Mouse (Mus musculus): ENCODE results near the gene Pafah2. TPM values are rescaled to one million over a fixed set of nuclear protein-coding genes. Genes with fewer than 3 reads are reported as not detected.

The Pafah2 gene
- polyA plus RNA-seq (2012; rRNA removed) = 11.4 and 12.4 TPM in 2 replicates

DNA sequence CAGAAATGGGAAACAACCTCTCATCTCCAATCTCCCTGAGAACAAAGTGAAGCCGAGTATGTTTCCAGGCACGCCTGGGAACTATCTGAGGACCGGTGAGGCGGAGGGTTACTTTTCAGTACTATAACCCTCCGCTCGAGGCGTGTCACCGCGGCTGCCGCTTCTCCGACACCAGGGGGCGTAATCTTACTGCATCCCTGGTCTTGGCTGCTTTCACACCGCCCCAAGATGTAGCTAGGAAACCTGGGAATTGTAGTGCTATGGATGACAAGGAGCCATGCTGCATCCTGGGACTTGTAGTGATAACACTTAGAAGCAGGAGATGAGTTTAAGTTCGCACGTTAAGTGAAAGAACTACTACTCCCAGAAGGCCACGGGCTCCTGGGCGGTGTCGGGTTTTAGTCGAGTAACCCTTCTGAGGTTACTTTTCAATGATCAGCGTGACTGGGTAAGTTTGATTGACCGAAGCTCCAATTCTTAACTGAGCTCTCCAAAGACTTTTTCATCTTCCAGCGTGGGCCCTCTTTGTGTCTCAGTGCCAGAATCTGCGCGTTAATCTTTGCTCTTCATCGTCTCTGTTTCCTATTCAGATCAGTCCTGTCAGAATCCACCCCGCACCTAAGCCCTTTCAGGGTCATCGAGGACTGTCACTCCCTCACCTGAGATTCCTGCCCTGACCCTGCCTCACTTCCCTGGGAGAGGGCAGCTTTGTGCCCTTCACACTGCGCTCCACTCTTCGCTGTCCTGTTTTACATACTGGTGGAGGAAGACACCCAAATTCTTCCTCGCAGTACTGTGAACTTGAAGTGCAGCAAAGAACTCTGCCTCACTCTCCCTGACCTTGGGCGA lies at the start of gene Pafah2:
Gene Pafah2 (plus strand): TSS at position 344 of the 849 bp plus-strand sequence.
- DNase-seq (ENCODE audit: extremely low spot score in 1 of 2, low spot score in 1 of 2) = peak; percentile 98 to 99

DNA sequence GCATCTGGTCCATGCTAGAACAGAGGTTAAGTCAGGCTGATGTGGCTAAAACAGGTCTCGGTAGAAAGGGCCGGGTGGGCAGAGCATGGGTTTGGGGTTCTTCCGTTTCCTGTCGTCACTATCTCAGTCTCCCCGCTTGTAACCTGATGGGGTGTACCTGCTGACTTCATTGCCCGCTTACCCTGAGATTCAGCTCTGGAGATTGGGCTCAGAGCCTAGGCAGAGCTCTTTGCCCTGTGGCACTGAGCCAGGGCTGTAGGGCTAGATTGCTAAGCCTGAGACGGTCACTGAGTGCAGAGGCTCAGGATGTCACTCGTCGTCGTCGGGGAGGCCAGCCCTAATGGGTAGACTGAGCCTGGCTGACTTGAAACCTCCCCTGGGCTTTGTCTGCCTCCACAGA lies 48.0 kb upstream of the Pafah2 start:
- no peak for DNase-seq (ENCODE audit: extremely low spot score in 1 of 2, low spot score in 1 of 2)

- no peak for DNase-seq (ENCODE audit: extremely low spot score in 1 of 2, low spot score in 1 of 2)
These were observed 47.6 kb upstream of the Pafah2 start for GRCm38 (mm10) chr4:134348545-134348944.

GRCm38 (mm10) chr4:134349829-134350228 lies 46.3 kb upstream of the Pafah2 start:
- no peak for DNase-seq (ENCODE audit: extremely low spot score in 1 of 2, low spot score in 1 of 2)

DNA sequence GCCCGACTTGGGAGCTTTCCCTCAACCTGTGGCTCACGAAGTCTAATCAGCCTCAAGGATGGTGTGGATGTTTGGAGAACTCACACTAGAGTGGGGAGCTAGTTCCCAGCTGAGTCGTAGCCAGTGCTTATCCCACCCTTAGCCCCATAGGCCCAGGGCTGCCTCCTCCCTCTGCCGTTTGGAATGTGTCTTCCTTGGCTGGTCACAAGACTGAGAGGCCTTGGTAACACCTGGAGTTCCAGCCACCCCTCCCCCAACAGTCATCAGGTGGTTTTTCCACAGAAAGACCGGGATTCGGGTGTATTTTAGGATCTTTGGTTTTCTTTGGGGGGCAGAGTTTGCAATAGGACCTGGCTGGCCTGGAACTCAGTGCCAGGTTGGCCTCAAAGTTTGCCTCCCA lies 45.5 kb upstream of the Pafah2 start:
- DNase-seq (ENCODE audit: extremely low spot score in 1 of 2, low spot score in 1 of 2) = no peak

GRCm38 (mm10) chr4:134351329-134352260 lies 44.5 kb upstream of the Pafah2 start:
- DNase-seq (ENCODE audit: extremely low spot score in 1 of 2, low spot score in 1 of 2) = no peak

GRCm38 (mm10) chr4:134352261-134352707 lies 43.8 kb upstream of the Pafah2 start:
- no peak for DNase-seq (ENCODE audit: extremely low spot score in 1 of 2, low spot score in 1 of 2)

DNA sequence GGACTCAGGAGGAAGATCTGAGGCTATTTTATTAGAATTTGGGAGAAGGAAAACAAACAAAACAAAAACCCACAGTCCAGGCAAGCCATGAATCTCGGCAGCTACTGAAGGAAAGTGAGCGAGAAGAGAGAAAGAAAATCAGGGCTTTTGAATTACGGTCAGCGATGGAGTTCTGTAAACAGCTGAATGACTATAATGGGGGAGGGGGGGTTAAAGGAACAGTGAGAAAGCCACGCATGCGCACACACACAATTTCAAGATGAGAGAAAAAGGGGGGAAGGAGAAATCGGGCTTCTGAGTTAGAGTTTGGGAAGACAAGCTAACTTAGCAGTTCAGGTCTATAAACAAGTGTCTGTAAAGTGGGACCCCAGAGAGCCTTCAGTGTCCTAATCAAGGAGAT lies 43.2 kb upstream of the Pafah2 start:
- no peak for DNase-seq (ENCODE audit: extremely low spot score in 1 of 2, low spot score in 1 of 2)

- DNase-seq (ENCODE audit: extremely low spot score in 1 of 2, low spot score in 1 of 2) = no peak
These were observed 42.4 kb upstream of the Pafah2 start for GRCm38 (mm10) chr4:134353527-134354409.

- DNase-seq (ENCODE audit: extremely low spot score in 1 of 2, low spot score in 1 of 2) = no peak
These were observed 40.2 kb upstream of the Pafah2 start for GRCm38 (mm10) chr4:134355841-134356452.

DNA sequence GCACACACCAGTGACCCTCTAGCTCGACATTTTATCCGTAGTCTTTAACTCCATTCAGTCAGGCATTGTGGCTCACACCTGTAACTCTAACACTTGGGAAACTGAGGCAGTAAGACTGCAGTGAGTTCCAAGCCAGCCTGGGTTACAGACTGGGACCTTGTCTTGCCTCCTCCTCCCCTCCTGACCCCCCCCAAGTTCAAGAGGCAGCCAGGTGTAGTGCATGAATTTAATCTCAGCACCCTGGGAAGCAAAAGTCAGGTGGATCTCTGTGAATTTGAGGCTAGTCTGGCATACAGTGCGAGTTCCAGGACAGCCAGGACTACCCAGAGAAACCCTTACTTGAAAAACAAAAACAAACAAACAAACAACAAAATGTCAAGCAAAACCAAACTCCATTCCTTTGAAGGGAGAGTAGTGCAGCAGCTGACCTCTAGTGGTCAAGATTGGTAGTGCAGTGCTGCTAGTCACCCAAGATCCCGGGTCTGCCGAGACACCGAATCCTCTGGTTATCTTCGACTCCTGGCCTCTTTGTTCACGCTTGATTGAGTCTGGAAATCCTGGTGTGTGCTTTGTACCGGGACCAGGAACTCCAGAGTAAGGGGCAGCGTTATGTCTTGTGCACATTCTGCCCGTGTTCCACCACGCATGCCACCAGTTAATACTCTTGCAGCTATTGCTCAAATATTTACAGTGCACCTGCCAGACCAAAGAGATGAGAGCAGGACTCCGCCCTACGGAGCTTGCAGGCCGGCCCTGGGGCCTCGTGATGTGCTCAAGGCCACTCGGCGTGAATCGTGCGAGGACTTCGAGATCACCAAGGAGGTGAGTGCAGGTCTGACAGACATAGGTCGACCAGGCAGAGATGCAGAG lies 39.3 kb upstream of the Pafah2 start:
- DNase-seq (ENCODE audit: extremely low spot score in 1 of 2, low spot score in 1 of 2) = peak in 1 of 2 experiments; percentile 90

GRCm38 (mm10) chr4:134357461-134357771 lies 38.7 kb upstream of the Pafah2 start:
- no peak for DNase-seq (ENCODE audit: extremely low spot score in 1 of 2, low spot score in 1 of 2)

GRCm38 (mm10) chr4:134359649-134360048 lies 36.5 kb upstream of the Pafah2 start:
- no peak for DNase-seq (ENCODE audit: extremely low spot score in 1 of 2, low spot score in 1 of 2)

DNA sequence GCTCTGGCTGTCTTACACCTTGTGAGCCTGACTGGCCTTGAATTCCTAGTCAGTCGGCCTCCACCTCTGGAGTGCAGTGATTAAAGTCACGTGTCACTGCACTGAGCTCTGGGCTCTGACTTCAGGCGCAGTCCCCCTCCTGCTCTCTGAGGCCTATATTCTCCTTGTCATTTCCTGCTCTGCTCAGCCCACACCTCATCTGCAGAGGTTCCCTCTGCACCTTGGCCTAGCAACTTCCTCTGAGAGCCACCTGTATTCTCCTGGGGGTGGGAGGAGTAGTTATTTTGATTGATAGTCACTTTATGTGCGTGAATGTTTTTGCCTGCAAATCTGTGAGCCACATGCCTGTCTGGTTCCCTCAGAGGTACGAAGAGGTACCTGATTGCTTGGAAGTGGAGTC lies 34.9 kb upstream of the Pafah2 start:
- DNase-seq (ENCODE audit: extremely low spot score in 1 of 2, low spot score in 1 of 2) = no peak

- DNase-seq (ENCODE audit: extremely low spot score in 1 of 2, low spot score in 1 of 2) = no peak
These were observed 34.0 kb upstream of the Pafah2 start for GRCm38 (mm10) chr4:134362124-134362523.

GRCm38 (mm10) chr4:134362586-134362985 lies 33.5 kb upstream of the Pafah2 start:
- no peak for DNase-seq (ENCODE audit: extremely low spot score in 1 of 2, low spot score in 1 of 2)

- no peak for DNase-seq (ENCODE audit: extremely low spot score in 1 of 2, low spot score in 1 of 2)
These were observed 30.8 kb upstream of the Pafah2 start for GRCm38 (mm10) chr4:134365280-134365679.

GRCm38 (mm10) chr4:134370649-134371221 lies 25.4 kb upstream of the Pafah2 start:
- peak; percentile 74 to 85 for DNase-seq (ENCODE audit: extremely low spot score in 1 of 2, low spot score in 1 of 2)
